Mouse (Mus musculus) C2C12 (cell line): ENCODE measurements around the gene Tet1.

Experiments
- CEBPB ChIP-seq: IDR thresholded peaks from one replicate; pipeline ENCODE4 v1.6.1; 2011; ENCODE audit warnings: low read depth, mild to moderate bottlenecking, control low read depth, moderate library complexity
- CTCF ChIP-seq: IDR thresholded peaks from one replicate; pipeline ENCODE4 v1.5.1; 2011; ENCODE audit not compliant: control insufficient read depth, insufficient read depth, insufficient read length
- FOSL1 ChIP-seq: IDR thresholded peaks from one replicate; pipeline ENCODE4 v1.8.0; 2011; ENCODE audit warnings: mild to moderate bottlenecking, low read length; ENCODE audit not compliant: poor library complexity, insufficient read depth, severe bottlenecking
- MAX ChIP-seq: IDR thresholded peaks from one replicate; pipeline ENCODE4 v1.6.1; 2011; ENCODE audit warnings: mild to moderate bottlenecking, control low read depth
- MYOD1 ChIP-seq: IDR thresholded peaks from one replicate; pipeline ENCODE4 v1.6.1; 2011; ENCODE audit warnings: low read depth; ENCODE audit not compliant: control insufficient read depth, insufficient read length
- MYOG ChIP-seq: IDR thresholded peaks from one replicate; pipeline ENCODE4 v1.6.1; 2011; ENCODE audit not compliant: control insufficient read depth, insufficient read length; ENCODE audit errors: extremely low read depth
- USF1 ChIP-seq: IDR thresholded peaks from one replicate; pipeline ENCODE4 v1.6.1; 2011; ENCODE audit warnings: low read depth, mild to moderate bottlenecking, control low read depth, moderate library complexity

GRCm38 (mm10) chr10:62832783-62833182 is 76.0 kb downstream of the Tet1 start:
- no peak for TF ChIP-seq CTCF
- no peak for TF ChIP-seq MAX
- TF ChIP-seq USF1: no peak
- no peak for TF ChIP-seq MYOD1
- TF ChIP-seq CEBPB: no peak
- TF ChIP-seq MYOG: no peak
- no peak for TF ChIP-seq FOSL1
